Mouse (Mus musculus) right cerebral cortex, adult 18-20 months (tissue): ENCODE results near the gene Smc1b.
"Not testable (repeated sequence)": the region's sequence is repeated elsewhere in the genome, so short reads cannot be mapped to it uniquely, and the experiment has no call there.

ENCODE experiments used
- DNase-seq: peaks from one replicate; pipeline ENCODE4 v3.0.0; 2022; ENCODE audit warnings: mixed read lengths

Smc1b gene

GRCm38 (mm10) chr15:85085641-85086040, 46.1 kb downstream of the Smc1b start:
- DNase-seq: no peak

GRCm38 (mm10) chr15:85072651-85073050, 59.1 kb downstream of the Smc1b start:
- DNase-seq: no peak

- no peak for DNase-seq
Observed at GRCm38 (mm10) chr15:85070561-85070960, 61.2 kb downstream of the Smc1b start.

GRCm38 (mm10) chr15:85063421-85063820, 68.3 kb downstream of the Smc1b start:
- DNase-seq: no peak

GRCm38 (mm10) chr15:85055186-85055585, 76.6 kb downstream of the Smc1b start:
- no peak for DNase-seq

GRCm38 (mm10) chr15:85054098-85054497, 77.7 kb downstream of the Smc1b start:
- no peak for DNase-seq

GRCm38 (mm10) chr15:85049758-85050157, 82.0 kb downstream of the Smc1b start:
- no peak for DNase-seq

GRCm38 (mm10) chr15:85047865-85048264, 83.9 kb downstream of the Smc1b start:
- no peak for DNase-seq

GRCm38 (mm10) chr15:85046230-85046950, 85.4 kb downstream of the Smc1b start:
- DNase-seq: peak; percentile 59

GRCm38 (mm10) chr15:85043761-85044160, 88.0 kb downstream of the Smc1b start:
- DNase-seq: no peak

GRCm38 (mm10) chr15:85043116-85043515, 88.6 kb downstream of the Smc1b start:
- DNase-seq: no peak

GRCm38 (mm10) chr15:85042361-85042954, 89.3 kb downstream of the Smc1b start:
- DNase-seq: peak; percentile 76

- DNase-seq: no peak
Observed at GRCm38 (mm10) chr15:85041546-85042225, 90.1 kb downstream of the Smc1b start.

- no peak for DNase-seq
Observed at GRCm38 (mm10) chr15:85037343-85037690, 94.4 kb downstream of the Smc1b start.

- peak; percentile 97 for DNase-seq
Observed at GRCm38 (mm10) chr15:85036566-85037342, 95.0 kb downstream of the Smc1b start.

GRCm38 (mm10) chr15:85033916-85034315, 97.8 kb downstream of the Smc1b start:
- DNase-seq: not testable (repeated sequence)

- no peak for DNase-seq
Observed at GRCm38 (mm10) chr15:85031866-85032265, 99.9 kb downstream of the Smc1b start.

GRCm38 (mm10) chr15:85030643-85031042, 101.1 kb downstream of the Smc1b start:
- DNase-seq: not testable (repeated sequence)

GRCm38 (mm10) chr15:85028648-85029047, 103.1 kb downstream of the Smc1b start, which contains the start of gene Fam118a:
Gene Fam118a, plus strand, starts transcription at chr15:85028948.
- not testable (repeated sequence) for DNase-seq

GRCm38 (mm10) chr15:85027740-85028139, 104.0 kb downstream of the Smc1b start:
- DNase-seq: no peak

GRCm38 (mm10) chr15:85026197-85026596, 105.6 kb downstream of the Smc1b start:
- DNase-seq: no peak

- DNase-seq: no peak
Observed at GRCm38 (mm10) chr15:85022211-85022610, 109.6 kb downstream of the Smc1b start.
